7 mouse cellular contexts compared by ENCODE assay signal in the genomic region with DNA sequence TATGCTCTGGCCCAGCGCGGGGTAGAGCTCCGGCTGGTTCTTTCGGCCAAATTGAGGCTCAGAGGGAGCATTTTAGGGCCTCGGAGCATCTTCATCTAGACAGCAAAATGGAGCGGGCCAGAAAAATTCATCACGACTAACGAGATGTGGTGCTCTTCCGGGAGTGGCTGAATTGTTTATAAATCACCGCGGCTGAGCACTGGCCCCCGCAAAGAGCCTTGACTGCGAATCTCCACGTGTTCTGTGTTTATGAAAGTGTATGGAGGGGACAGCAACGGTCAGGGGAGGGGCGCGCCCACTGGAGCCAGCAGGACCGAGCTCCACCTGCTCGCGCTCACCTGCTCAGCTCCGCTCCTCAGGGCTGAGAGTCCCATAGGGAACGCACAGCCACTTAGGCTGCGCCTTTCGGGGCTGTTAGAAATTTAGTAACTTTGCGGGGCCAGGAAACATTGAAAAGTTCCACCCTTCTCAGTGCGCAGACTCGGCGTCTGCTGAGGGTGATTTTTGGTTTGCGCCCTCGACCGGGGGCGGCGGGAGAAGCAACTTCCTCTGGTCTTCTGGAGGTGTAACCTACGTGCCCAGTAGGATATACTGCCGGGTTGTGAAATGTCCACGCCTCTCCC. TPM values are rescaled to one million over a fixed set of nuclear protein-coding genes. Genes with fewer than 3 reads are reported as not detected.
A peak's percentile ranks its signal among the peaks of the same experiment; 100 is the strongest.
DNase-seq lines count a peak whose midpoint lies in the region; ATAC-seq and TF ChIP-seq lines count a peak whose summit lies in the region.

No protein-coding gene starts in this region.

- TF ChIP-seq CTCF in lung, postnatal 0 days (IDR thresholded peaks at IDR 0.05): no peak

- H3K9me3 ChIP-seq in lung, postnatal 0 days (ENCODE audit: low read length): no peaks in the 10 kb centered on the region
- H3K9me3 ChIP-seq in forebrain, embryonic 10.5 days: no peaks in the 10 kb centered on the region
- no peaks in the 10 kb centered on the region for H3K9me3 ChIP-seq in intestine, embryonic 16.5 days (ENCODE audit: control insufficient read depth, low read length)
- no peaks in the 10 kb centered on the region for H3K9me3 ChIP-seq in midbrain, embryonic 16.5 days (replicated peaks; ENCODE audit: control insufficient read depth, low read length, poor library complexity, severe bottlenecking)

- peaks cover 4% of the 10 kb centered on the region for H3K4me1 ChIP-seq in lung, postnatal 0 days (ENCODE audit: insufficient read depth, low read depth, low read length)
- H3K4me1 ChIP-seq in forebrain, embryonic 10.5 days: peaks cover 85% of the 10 kb centered on the region
- H3K4me1 ChIP-seq in intestine, embryonic 16.5 days (ENCODE audit: control insufficient read depth, insufficient read depth, low read length): peaks cover 29% of the 10 kb centered on the region
- H3K4me1 ChIP-seq in midbrain, embryonic 16.5 days (ENCODE audit: control insufficient read depth, insufficient read depth, low read length): peaks cover 18% of the 10 kb centered on the region; the same call in 1 of the 2 replicates

- under 1% methylated on average over 36 of the region's 36 CpGs for WGBS in lung, postnatal 0 days
- under 1% methylated on average over 36 of the region's 36 CpGs for WGBS in forebrain, embryonic 10.5 days
- WGBS in intestine, embryonic 16.5 days: under 1% methylated on average over 36 of the region's 36 CpGs
- under 1% methylated on average over 36 of the region's 36 CpGs for WGBS in midbrain, embryonic 16.5 days

- TF ChIP-seq EP300 in lung, postnatal 0 days (IDR thresholded peaks at IDR 0.05): no peak

- no peaks in the 10 kb centered on the region for H3K36me3 ChIP-seq in lung, postnatal 0 days (ENCODE audit: insufficient read depth, low read length)
- H3K36me3 ChIP-seq in forebrain, embryonic 10.5 days (replicated peaks): no peaks in the 10 kb centered on the region
- H3K36me3 ChIP-seq in intestine, embryonic 16.5 days (ENCODE audit: control insufficient read depth, insufficient read depth, low read length): no peaks in the 10 kb centered on the region
- H3K36me3 ChIP-seq in midbrain, embryonic 16.5 days (ENCODE audit: control insufficient read depth, insufficient read depth, low read length): no peaks in the 10 kb centered on the region

- DNase-seq in lung, postnatal 0 days (ENCODE audit: low spot score): no peak
- DNase-seq in lung, postnatal 14 days: no peak
- peak; percentile 65 for DNase-seq in forebrain, embryonic 10.5 days (ENCODE audit: extremely low spot score, low spot score)
- DNase-seq in thymus, postnatal 14 days: no peak

- H3K27ac ChIP-seq in lung, postnatal 0 days (ENCODE audit: low read length): no peak overlapping the region
- peak overlapping the region; percentile 98 for H3K27ac ChIP-seq in forebrain, embryonic 10.5 days
- H3K27ac ChIP-seq in intestine, embryonic 16.5 days (ENCODE audit: low read length): no peak overlapping the region
- H3K27ac ChIP-seq in midbrain, embryonic 16.5 days (ENCODE audit: low read length): peak overlapping the region; percentile 100

- H3K27me3 ChIP-seq in lung, postnatal 0 days (replicated peaks; ENCODE audit: insufficient read depth, low read length): peaks cover 88% of the 10 kb centered on the region
- H3K27me3 ChIP-seq in forebrain, embryonic 10.5 days (ENCODE audit: poor library complexity, severe bottlenecking): peaks cover 100% of the 10 kb centered on the region
- peaks cover 72% of the 10 kb centered on the region for H3K27me3 ChIP-seq in intestine, embryonic 16.5 days (replicated peaks; ENCODE audit: control insufficient read depth, insufficient read depth, low read length)
- H3K27me3 ChIP-seq in midbrain, embryonic 16.5 days (ENCODE audit: control insufficient read depth, insufficient read depth, low read depth, low read length): no peaks in the 10 kb centered on the region

- H3K4me2 ChIP-seq in lung, postnatal 0 days (replicated peaks; ENCODE audit: low read depth, low read length): peak overlapping the region; percentile 63
- peak overlapping the region; percentile 80 for H3K4me2 ChIP-seq in intestine, embryonic 16.5 days (ENCODE audit: low read depth, low read length)
- H3K4me2 ChIP-seq in midbrain, embryonic 16.5 days (ENCODE audit: low read length): peak overlapping the region; percentile 99

- peak overlapping the region; percentile 39 for H3K4me3 ChIP-seq in lung, postnatal 0 days (ENCODE audit: low read depth, low read length)
- H3K4me3 ChIP-seq in forebrain, embryonic 10.5 days: peak overlapping the region; percentile 87
- peak overlapping the region; percentile 54 for H3K4me3 ChIP-seq in intestine, embryonic 16.5 days (ENCODE audit: low read length)
- peak overlapping the region; percentile 91 for H3K4me3 ChIP-seq in midbrain, embryonic 16.5 days (ENCODE audit: low read depth, low read length)

- H3K9ac ChIP-seq in lung, postnatal 0 days (replicated peaks; ENCODE audit: low read depth): no peak overlapping the region
- no peak overlapping the region for H3K9ac ChIP-seq in intestine, embryonic 16.5 days (ENCODE audit: low read depth, low read length)
- H3K9ac ChIP-seq in midbrain, embryonic 16.5 days (ENCODE audit: low read depth, low read length): peak overlapping the region; percentile 72

- no peak for ATAC-seq in lung, postnatal 0 days
- no peak for ATAC-seq in intestine, embryonic 16.5 days
- ATAC-seq in midbrain, embryonic 16.5 days: no peak
- no peak for ATAC-seq in activated CD4-positive, CD25-positive, alpha-beta regulatory T cell, adult 4 months

RNA-seq across cellular contexts. Expression of gene Pou3f2, which starts 2.0 kb away (rescaled TPM):
- polyA plus RNA-seq in lung, postnatal 0 days (2015; fragmentation: Nextera tagmentation; extraction: Ambion mirVana): not detected in 2 replicates
- polyA plus RNA-seq in forebrain, embryonic 10.5 days (2016; fragmentation: Nextera tagmentation; extraction: Ambion mirVana): 13.3 and 14.6 TPM in 2 replicates
- polyA plus RNA-seq in intestine, embryonic 16.5 days (2015; fragmentation: Nextera tagmentation; extraction: Ambion mirVana): not detected in 2 replicates
- 33.4 and 35.5 TPM in 2 replicates for polyA plus RNA-seq in midbrain, embryonic 16.5 days (2015; fragmentation: Nextera tagmentation; extraction: Ambion mirVana)
- polyA plus RNA-seq in activated CD4-positive, CD25-positive, alpha-beta regulatory T cell, adult 4 months (2017; shearing (Covaris generic)): under 1 TPM in 1 of 2 experiments, not detected in 1; 0.17 TPM

Comparison
In these comparisons a context has a peak if more than half of its experiments do, and no peak if none do; other contexts are left out.
1. H3K27ac ChIP-seq: peak in forebrain, embryonic 10.5 days (single experiment) and midbrain, embryonic 16.5 days (single experiment); none in lung, postnatal 0 days (single experiment) and intestine, embryonic 16.5 days (single experiment).
2. H3K4me3 ChIP-seq: peak in every context shown above with its lines; median percentile 91 in midbrain, embryonic 16.5 days; 87 in forebrain, embryonic 10.5 days; 54 in intestine, embryonic 16.5 days; 39 in lung, postnatal 0 days.
3. RNA of gene Pou3f2, which starts 2.0 kb away (polyA plus RNA-seq): 33.4 to 35.5 TPM in midbrain, embryonic 16.5 days and 13.3 to 14.6 TPM in forebrain, embryonic 10.5 days; 0.17 TPM in activated CD4-positive, CD25-positive, alpha-beta regulatory T cell, adult 4 months, not detected in lung, postnatal 0 days and not detected in intestine, embryonic 16.5 days; every median in the first group is over 10 times any median in the second.
4. Peak in every context shown above with its lines, with median percentiles within 50 percentile points of each other: H3K4me2 ChIP-seq.